Comparison of ENCODE assay signal across 8 mouse cellular contexts in genomic region chr9:21030781-21031250, GRCm38 (mm10). TPM values are rescaled to one million over a fixed set of nuclear protein-coding genes. Genes with fewer than 3 reads are reported as not detected.
DNase-seq lines count a peak whose midpoint lies in the region; ATAC-seq and TF ChIP-seq lines count a peak whose summit lies in the region.

No protein-coding gene starts in this region.

- peaks cover 96% of the 10 kb centered on the region for H3K27me3 ChIP-seq in hindbrain, embryonic 12.5 days
- peaks cover 26% of the 10 kb centered on the region for H3K27me3 ChIP-seq in lung, postnatal 0 days (replicated peaks; ENCODE audit: insufficient read depth, low read length)

- peaks cover 37% of the 10 kb centered on the region for H3K4me1 ChIP-seq in hindbrain, embryonic 12.5 days
- peaks cover 8% of the 10 kb centered on the region; the same call in 1 of the 2 replicates for H3K4me1 ChIP-seq in lung, postnatal 0 days (ENCODE audit: insufficient read depth, low read depth, low read length)

- TF ChIP-seq CTCF in lung, postnatal 0 days (IDR thresholded peaks at IDR 0.05), result peak; percentile 71

- H3K9ac ChIP-seq in hindbrain, embryonic 12.5 days, result no peak overlapping the region
- H3K9ac ChIP-seq in lung, postnatal 0 days (replicated peaks; ENCODE audit: low read depth), result no peak overlapping the region

- H3K4me3 ChIP-seq in hindbrain, embryonic 12.5 days, result peak overlapping the region; percentile 41
- peak overlapping the region; percentile 46 for H3K4me3 ChIP-seq in lung, postnatal 0 days (ENCODE audit: low read depth, low read length)

- peak; percentile 98 for DNase-seq in R1 (ENCODE audit: low read depth, low spot score)
- DNase-seq in cerebellum, postnatal 10 days, result peak; percentile 90 to 92
- DNase-seq in frontal cortex, adult 2 months (ENCODE audit: extremely low spot score in 1 of 2, low spot score in 1 of 2), result peak; percentile 78 to 92
- peak; percentile 82 to 88 for DNase-seq in layer of hippocampus, postnatal 10 days (ENCODE audit: low spot score in 2 of 2)
- peak; percentile 98 for DNase-seq in lung, postnatal 0 days (ENCODE audit: low spot score)
- DNase-seq in ovary, postnatal 10 days (ENCODE audit: low spot score), result peak; percentile 47
- peak; percentile 86 to 87 for DNase-seq in thymus, postnatal 10 days (ENCODE audit: low spot score in 2 of 2)

- ATAC-seq in hindbrain, embryonic 12.5 days (ENCODE audit: low FRiP score), result peak; percentile 40; the same call in 1 of the 2 replicates
- peak; percentile 76 for ATAC-seq in lung, postnatal 0 days

- under 1% methylated on average over 13 of the region's 13 CpGs for WGBS in hindbrain, embryonic 12.5 days
- WGBS in lung, postnatal 0 days, result 0% methylated on average over 13 of the region's 13 CpGs

- no peak overlapping the region for H3K27ac ChIP-seq in hindbrain, embryonic 12.5 days
- H3K27ac ChIP-seq in lung, postnatal 0 days (ENCODE audit: low read length), result no peak overlapping the region

- H3K4me2 ChIP-seq in hindbrain, embryonic 12.5 days (replicated peaks), result peak overlapping the region; percentile 70
- H3K4me2 ChIP-seq in lung, postnatal 0 days (replicated peaks; ENCODE audit: low read depth, low read length), result peak overlapping the region; percentile 85

- no peaks in the 10 kb centered on the region for H3K36me3 ChIP-seq in hindbrain, embryonic 12.5 days
- H3K36me3 ChIP-seq in lung, postnatal 0 days (ENCODE audit: insufficient read depth, low read length), result 0 out of 2 replicates have a peak, but pooled peaks cover 5% of the 10 kb centered on the region

- no peaks in the 10 kb centered on the region for H3K9me3 ChIP-seq in hindbrain, embryonic 12.5 days (replicated peaks)
- no peaks in the 10 kb centered on the region for H3K9me3 ChIP-seq in lung, postnatal 0 days (ENCODE audit: low read length)

- TF ChIP-seq EP300 in lung, postnatal 0 days (IDR thresholded peaks at IDR 0.05), result peak; percentile 39; the same call in 1 of the 2 replicates

RNA-seq across cellular contexts. Expression of gene Icam5, which starts 1.1 kb away (rescaled TPM):
- 220 and 241 TPM in 2 replicates for polyA plus RNA-seq in frontal cortex, adult 2 months (2012; rRNA removed)
- 0.13 and 0.23 TPM in 2 replicates for polyA plus RNA-seq in hindbrain, embryonic 12.5 days (2016; fragmentation: Nextera tagmentation; extraction: Ambion mirVana)
- 100 to 1,000 TPM; 256 to 261 TPM for total RNA-seq in layer of hippocampus, postnatal 10 days (2021)
- polyA plus RNA-seq in lung, postnatal 0 days (2015; fragmentation: Nextera tagmentation; extraction: Ambion mirVana), result 0.18 and 0.27 TPM in 2 replicates

RNA-seq across cellular contexts. Expression of gene Icam4, which starts 1.6 kb away (rescaled TPM):
- polyA plus RNA-seq in frontal cortex, adult 2 months (2012; rRNA removed), result 3.3 TPM in 2 replicates
- 1.7 and 2.1 TPM in 2 replicates for polyA plus RNA-seq in hindbrain, embryonic 12.5 days (2016; fragmentation: Nextera tagmentation; extraction: Ambion mirVana)
- total RNA-seq in layer of hippocampus, postnatal 10 days (2021), result under 1 TPM in 1 of 2 experiments, not detected in 1; 0.56 TPM
- polyA plus RNA-seq in lung, postnatal 0 days (2015; fragmentation: Nextera tagmentation; extraction: Ambion mirVana), result 3.3 and 3.8 TPM in 2 replicates

RNA-seq across cellular contexts. Expression of gene Icam1, which starts 15.0 kb away (rescaled TPM):
- polyA plus RNA-seq in frontal cortex, adult 2 months (2012; rRNA removed), result 2.9 and 3.5 TPM in 2 replicates
- polyA plus RNA-seq in hindbrain, embryonic 12.5 days (2016; fragmentation: Nextera tagmentation; extraction: Ambion mirVana), result 5.2 and 5.5 TPM in 2 replicates
- 1 to 10 TPM; 3.0 to 3.9 TPM for total RNA-seq in layer of hippocampus, postnatal 10 days (2021)
- 236 and 352 TPM in 2 replicates for polyA plus RNA-seq in lung, postnatal 0 days (2015; fragmentation: Nextera tagmentation; extraction: Ambion mirVana)

RNA-seq across cellular contexts. Expression of gene Mrpl4, which starts 28.3 kb away (rescaled TPM):
- polyA plus RNA-seq in frontal cortex, adult 2 months (2012; rRNA removed), result 114 and 131 TPM in 2 replicates
- polyA plus RNA-seq in hindbrain, embryonic 12.5 days (2016; fragmentation: Nextera tagmentation; extraction: Ambion mirVana), result 103 and 106 TPM in 2 replicates
- 10 to 100 TPM; 47.2 to 54.4 TPM for total RNA-seq in layer of hippocampus, postnatal 10 days (2021)
- polyA plus RNA-seq in lung, postnatal 0 days (2015; fragmentation: Nextera tagmentation; extraction: Ambion mirVana), result 112 and 125 TPM in 2 replicates

RNA-seq across cellular contexts. Expression of gene Zglp1, which starts 36.1 kb away (rescaled TPM):
- not detected in 2 replicates for polyA plus RNA-seq in frontal cortex, adult 2 months (2012; rRNA removed)
- polyA plus RNA-seq in hindbrain, embryonic 12.5 days (2016; fragmentation: Nextera tagmentation; extraction: Ambion mirVana), result 2.4 TPM in 1 of 2 replicates, not detected in the other
- 1 to 10 TPM; 1.7 to 2.4 TPM for total RNA-seq in layer of hippocampus, postnatal 10 days (2021)
- polyA plus RNA-seq in lung, postnatal 0 days (2015; fragmentation: Nextera tagmentation; extraction: Ambion mirVana), result 0.51 TPM in 1 of 2 replicates, not detected in the other

Comparison
In these comparisons a context has a peak if more than half of its experiments do, and no peak if none do; other contexts are left out.
1. DNase-seq: peak in every context shown above with its lines; median percentile 98 in R1; 98 in lung, postnatal 0 days; 91 in cerebellum, postnatal 10 days; 86 in thymus, postnatal 10 days; 85 in frontal cortex, adult 2 months; 85 in layer of hippocampus, postnatal 10 days; 47 in ovary, postnatal 10 days.
2. RNA of gene Icam5, which starts 1.1 kb away (polyA plus RNA-seq): 220 to 241 TPM in frontal cortex, adult 2 months; 0.18 to 0.27 TPM in lung, postnatal 0 days and 0.13 to 0.23 TPM in hindbrain, embryonic 12.5 days; every median in the first group is over 100 times any median in the second.
3. RNA of gene Icam1, which starts 15.0 kb away (polyA plus RNA-seq): 236 to 352 TPM in lung, postnatal 0 days; 5.2 to 5.5 TPM in hindbrain, embryonic 12.5 days and 2.9 to 3.5 TPM in frontal cortex, adult 2 months; every median in the first group is over 10 times any median in the second.